Mouse (Mus musculus): ENCODE results near the gene Cox17. TPM values are rescaled to one million over a fixed set of nuclear protein-coding genes. Genes with fewer than 3 reads are reported as not detected.
A peak's percentile ranks its signal among the peaks of the same experiment; 100 is the strongest.

Gene Cox17
- polyA plus RNA-seq, 1 experiment, result 653 TPM

DNA sequence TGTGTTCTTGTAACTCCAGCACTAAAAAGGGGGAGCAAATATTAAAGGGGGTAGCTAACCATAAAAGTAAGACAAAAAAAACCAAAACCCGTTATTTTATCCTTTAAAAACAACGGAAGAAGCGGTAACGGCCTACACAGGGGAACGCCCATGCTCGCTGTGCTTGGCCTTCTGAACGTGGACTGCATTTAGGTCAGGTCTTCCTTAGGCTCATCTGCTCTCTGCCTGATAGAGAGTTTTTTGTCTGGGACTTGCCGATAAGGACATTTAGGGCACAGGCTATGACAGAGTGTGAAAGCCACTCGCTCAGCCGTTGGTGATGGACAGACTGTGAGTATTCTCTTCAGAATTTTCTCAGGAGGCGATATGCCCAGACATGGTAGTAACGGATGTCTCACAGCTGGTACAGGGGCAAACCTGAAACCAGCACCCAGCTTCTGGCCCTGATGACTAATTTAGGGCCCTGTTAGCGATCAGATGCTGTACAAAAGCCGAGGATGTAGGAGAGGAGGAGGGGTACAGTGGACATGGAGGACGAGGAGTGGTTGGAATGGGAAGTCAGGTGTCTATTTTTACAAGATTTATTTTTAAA, 25.0 kb downstream of the Cox17 start:
- H3K79me2 ChIP-seq (ENCODE audit: control insufficient read depth, insufficient read depth), result no peaks in the 10 kb centered on the region
- H3K4me2 ChIP-seq (ENCODE audit: low read depth), result peak overlapping the region; percentile 61
- no peak overlapping the region for H3K4me3 ChIP-seq
- no peaks in the 10 kb centered on the region for H3K36me3 ChIP-seq (ENCODE audit: control insufficient read depth, insufficient read depth)
- no peak overlapping the region for H3ac ChIP-seq (ENCODE audit: control insufficient read depth, insufficient read length)
- no peaks in the 10 kb centered on the region for H3K27me3 ChIP-seq (ENCODE audit: control insufficient read depth, insufficient read depth, insufficient read length)
- TF ChIP-seq POLR2AphosphoS2 (IDR thresholded peaks at IDR 0.05; ENCODE audit: insufficient read length, low read depth) (no peak), MYOD1 (IDR thresholded peaks at IDR 0.05; ENCODE audit: control insufficient read depth in 1 of 3, insufficient read length in 2 of 3, low read depth in 2 of 3) (peak in 2 of 3 experiments; percentile 29 to 48), SRF (IDR thresholded peaks at IDR 0.05; ENCODE audit: control insufficient read depth, insufficient read length, low read depth) (peak; percentile 80)

GRCm38 (mm10) chr16:38372876-38373275, 26.1 kb downstream of the Cox17 start:
- H3K36me3 ChIP-seq (ENCODE audit: control insufficient read depth, insufficient read depth), result no peaks in the 10 kb centered on the region
- no peak overlapping the region for H3ac ChIP-seq (ENCODE audit: control insufficient read depth, insufficient read length)
- TF ChIP-seq TCF12 (IDR thresholded peaks at IDR 0.05; ENCODE audit: insufficient read depth, poor library complexity, severe bottlenecking) (no peak), POLR2A (IDR thresholded peaks at IDR 0.05; ENCODE audit: insufficient read length, low read depth) (no peak), MYOD1 (IDR thresholded peaks at IDR 0.05; ENCODE audit: control insufficient read depth in 1 of 3, insufficient read length in 2 of 3, low read depth in 2 of 3) (no peak), SRF (IDR thresholded peaks at IDR 0.05; ENCODE audit: control insufficient read depth, insufficient read length, low read depth) (no peak), MYOG (IDR thresholded peaks at IDR 0.05; ENCODE audit: control insufficient read depth in 1 of 3, insufficient read depth in 1 of 3, insufficient read length in 2 of 3, low read depth in 2 of 3) (no peak), TCF3 (IDR thresholded peaks at IDR 0.05; ENCODE audit: insufficient read length, low read depth) (no peak), USF1 (IDR thresholded peaks at IDR 0.05; ENCODE audit: low read depth) (no peak), REST (IDR thresholded peaks at IDR 0.05; ENCODE audit: insufficient read depth, insufficient read length) (no peak), POLR2AphosphoS2 (IDR thresholded peaks at IDR 0.05; ENCODE audit: insufficient read length, low read depth) (no peak), CEBPB (IDR thresholded peaks at IDR 0.05; ENCODE audit: insufficient read depth, poor library complexity, severe bottlenecking) (no peak), E2F4 (IDR thresholded peaks at IDR 0.05; ENCODE audit: insufficient read depth) (no peak), MAX (IDR thresholded peaks at IDR 0.05; ENCODE audit: low read depth) (no peak)
- no peak overlapping the region for H3K4me2 ChIP-seq (ENCODE audit: low read depth)
- H3K27me3 ChIP-seq (ENCODE audit: control insufficient read depth, insufficient read depth, insufficient read length), result no peaks in the 10 kb centered on the region
- H3K4me3 ChIP-seq, result no peak overlapping the region
- H3K79me2 ChIP-seq (ENCODE audit: control insufficient read depth, insufficient read depth), result no peaks in the 10 kb centered on the region

DNA sequence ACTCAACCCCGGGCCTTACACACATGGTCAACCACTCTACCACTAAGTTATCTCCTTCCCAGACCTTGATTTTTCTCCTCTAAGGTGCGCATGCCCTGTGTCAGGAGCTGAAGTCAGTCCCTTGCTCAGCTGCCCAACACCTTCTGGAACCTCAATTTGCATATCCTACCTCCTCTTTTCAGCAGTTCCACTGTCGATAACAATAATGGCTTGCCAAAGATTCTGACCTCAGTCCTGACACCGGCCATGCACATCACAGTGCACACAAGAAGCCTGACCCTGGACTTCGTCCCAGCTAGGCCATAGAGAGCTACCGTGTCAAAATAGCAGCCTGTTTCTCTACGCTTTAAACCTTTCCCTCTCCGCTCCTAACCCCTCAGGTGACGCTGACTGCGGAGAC, 26.6 kb downstream of the Cox17 start:
- H3K79me2 ChIP-seq (ENCODE audit: control insufficient read depth, insufficient read depth), result no peaks in the 10 kb centered on the region
- no peaks in the 10 kb centered on the region for H3K27me3 ChIP-seq (ENCODE audit: control insufficient read depth, insufficient read depth, insufficient read length)
- H3K36me3 ChIP-seq (ENCODE audit: control insufficient read depth, insufficient read depth), result no peaks in the 10 kb centered on the region
- H3K4me3 ChIP-seq, result no peak overlapping the region
- TF ChIP-seq CEBPB (IDR thresholded peaks at IDR 0.05; ENCODE audit: insufficient read depth, poor library complexity, severe bottlenecking) (no peak), SRF (IDR thresholded peaks at IDR 0.05; ENCODE audit: control insufficient read depth, insufficient read length, low read depth) (no peak), MAX (IDR thresholded peaks at IDR 0.05; ENCODE audit: low read depth) (no peak), MYOD1 (IDR thresholded peaks at IDR 0.05; ENCODE audit: control insufficient read depth in 1 of 3, insufficient read length in 2 of 3, low read depth in 2 of 3) (no peak), USF1 (IDR thresholded peaks at IDR 0.05; ENCODE audit: low read depth) (no peak), TCF12 (IDR thresholded peaks at IDR 0.05; ENCODE audit: insufficient read depth, poor library complexity, severe bottlenecking) (no peak), TCF3 (IDR thresholded peaks at IDR 0.05; ENCODE audit: insufficient read length, low read depth) (no peak), REST (IDR thresholded peaks at IDR 0.05; ENCODE audit: insufficient read depth, insufficient read length) (no peak), E2F4 (IDR thresholded peaks at IDR 0.05; ENCODE audit: insufficient read depth) (no peak), POLR2A (IDR thresholded peaks at IDR 0.05; ENCODE audit: insufficient read length, low read depth) (no peak), POLR2AphosphoS2 (IDR thresholded peaks at IDR 0.05; ENCODE audit: insufficient read length, low read depth) (no peak), MYOG (IDR thresholded peaks at IDR 0.05; ENCODE audit: control insufficient read depth in 1 of 3, insufficient read depth in 1 of 3, insufficient read length in 2 of 3, low read depth in 2 of 3) (no peak)
- H3ac ChIP-seq (ENCODE audit: control insufficient read depth, insufficient read length), result no peak overlapping the region
- no peak overlapping the region for H3K4me2 ChIP-seq (ENCODE audit: low read depth)

DNA sequence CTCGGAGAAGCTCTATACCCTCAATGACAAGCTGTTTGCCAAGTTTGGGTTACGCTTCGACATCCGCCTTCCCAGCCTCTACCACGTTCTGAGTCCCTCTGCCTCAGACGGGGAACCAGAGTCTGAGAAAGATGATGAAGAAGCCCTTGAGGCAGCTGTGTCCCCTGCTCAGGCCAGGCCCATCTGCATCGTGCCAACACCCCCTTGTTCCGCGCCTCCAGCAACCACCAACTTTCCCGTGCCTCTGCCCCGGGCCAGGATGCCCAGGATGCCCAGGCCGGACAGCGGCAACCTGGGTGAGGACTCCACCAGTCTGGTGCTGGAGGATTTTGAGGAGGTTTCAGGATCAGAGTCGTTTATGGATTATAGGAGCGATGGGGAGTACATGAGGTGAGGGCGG, 27.1 kb downstream of the Cox17 start:
- Histone ChIP-seq H3K36me3 (ENCODE audit: control insufficient read depth, insufficient read depth) (no peaks in the 10 kb centered on the region), H3K79me2 (ENCODE audit: control insufficient read depth, insufficient read depth) (no peaks in the 10 kb centered on the region), H3K4me3 (no peak overlapping the region), H3K27me3 (ENCODE audit: control insufficient read depth, insufficient read depth, insufficient read length) (no peaks in the 10 kb centered on the region), H3ac (ENCODE audit: control insufficient read depth, insufficient read length) (no peak overlapping the region), H3K4me2 (ENCODE audit: low read depth) (no peak overlapping the region)
- no peak for TF ChIP-seq MYOD1 (IDR thresholded peaks at IDR 0.05; ENCODE audit: control insufficient read depth in 1 of 3, insufficient read length in 2 of 3, low read depth in 2 of 3)
- TF ChIP-seq POLR2A (IDR thresholded peaks at IDR 0.05; ENCODE audit: insufficient read length, low read depth), result no peak
- TF ChIP-seq CEBPB (IDR thresholded peaks at IDR 0.05; ENCODE audit: insufficient read depth, poor library complexity, severe bottlenecking), result no peak
- no peak for TF ChIP-seq TCF3 (IDR thresholded peaks at IDR 0.05; ENCODE audit: insufficient read length, low read depth)
- TF ChIP-seq MAX (IDR thresholded peaks at IDR 0.05; ENCODE audit: low read depth), result no peak
- no peak for TF ChIP-seq REST (IDR thresholded peaks at IDR 0.05; ENCODE audit: insufficient read depth, insufficient read length)

DNA sequence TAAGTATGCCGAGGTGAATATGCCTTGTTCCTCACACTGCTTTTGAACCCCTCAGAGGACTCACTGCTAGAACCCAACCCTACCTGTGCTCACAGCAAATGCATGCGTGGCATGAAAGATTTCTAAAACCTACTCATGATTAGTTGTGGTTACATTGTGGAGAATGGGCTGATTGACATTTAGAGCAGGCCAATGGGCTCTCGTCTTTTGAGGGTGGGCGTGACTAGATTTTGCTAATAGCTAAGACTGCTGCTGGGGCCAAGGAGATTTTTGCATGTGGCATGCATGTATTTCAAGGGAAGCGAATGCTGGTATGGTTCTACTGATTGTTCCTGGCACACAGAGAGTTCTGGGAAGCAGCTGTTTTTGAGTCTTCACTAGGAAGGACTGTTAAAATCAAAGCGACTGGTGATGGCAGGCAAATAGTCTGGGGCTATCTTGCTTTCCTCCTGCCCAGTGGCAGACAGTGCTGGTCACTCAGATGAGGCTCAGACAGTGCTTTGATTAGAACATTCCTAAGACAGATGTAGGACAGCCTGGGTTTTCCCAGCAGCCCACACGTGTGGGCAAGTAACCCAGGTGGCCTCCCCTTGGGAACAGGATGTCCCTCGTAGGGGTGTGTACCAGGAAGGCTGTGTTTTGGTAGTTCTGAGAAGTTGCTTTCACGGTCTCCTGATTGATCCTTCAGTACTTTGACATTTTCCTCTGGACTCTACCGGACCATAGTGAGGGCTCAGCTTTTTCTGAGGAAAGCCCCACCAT, 27.8 kb downstream of the Cox17 start:
- Histone ChIP-seq H3K27me3 (ENCODE audit: control insufficient read depth, insufficient read depth, insufficient read length) (no peaks in the 10 kb centered on the region), H3K36me3 (ENCODE audit: control insufficient read depth, insufficient read depth) (no peaks in the 10 kb centered on the region), H3ac (ENCODE audit: control insufficient read depth, insufficient read length) (no peak overlapping the region), H3K4me3 (no peak overlapping the region), H3K4me2 (ENCODE audit: low read depth) (no peak overlapping the region), H3K79me2 (ENCODE audit: control insufficient read depth, insufficient read depth) (no peaks in the 10 kb centered on the region)
- TF ChIP-seq POLR2AphosphoS2 (IDR thresholded peaks at IDR 0.05; ENCODE audit: insufficient read length, low read depth) (no peak), MYOD1 (IDR thresholded peaks at IDR 0.05; ENCODE audit: control insufficient read depth in 1 of 3, insufficient read length in 2 of 3, low read depth in 2 of 3) (peak in 1 of 3 experiments; percentile 27), TCF12 (IDR thresholded peaks at IDR 0.05; ENCODE audit: insufficient read depth, poor library complexity, severe bottlenecking) (no peak), E2F4 (IDR thresholded peaks at IDR 0.05; ENCODE audit: insufficient read depth) (no peak)
